Mouse (Mus musculus) thymus, postnatal 4 days (tissue): ENCODE measurements at regions not wholly inside any gene's neighbourhood (a gene's known extent, or its start where the extent isn't known, plus 50 kb on each side); places are given as distances from the start of the nearest gene placed in this dataset.

Experiments
- DNase-seq: peaks from one replicate; pipeline ENCODE4 v3.0.0; 2021

DNA sequence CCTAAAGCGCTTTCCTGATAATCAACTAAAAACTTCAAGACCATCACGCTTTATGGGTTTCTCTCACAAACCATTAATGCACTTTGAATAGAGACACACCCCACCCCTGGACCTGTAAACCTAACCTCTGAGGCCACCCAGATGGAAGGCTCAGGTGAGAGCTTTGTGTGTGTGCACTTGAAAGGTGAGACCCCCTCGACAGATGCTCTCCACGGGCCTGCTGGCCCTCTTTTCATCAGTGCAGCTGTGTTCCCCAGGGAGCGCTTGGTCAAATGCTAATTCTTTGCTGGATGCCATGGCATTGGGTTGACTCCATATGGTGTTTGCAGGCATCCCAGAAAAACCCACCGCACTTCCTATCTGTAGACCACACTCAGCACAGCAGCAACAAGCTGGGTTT is 792.8 kb upstream of the Car8 start:
- DNase-seq = no peak

GRCm38 (mm10) chr4:9028946-9029345 is 790.1 kb upstream of the Car8 start:
- DNase-seq = no peak

GRCm38 (mm10) chr4:9028475-9028874 is 789.6 kb upstream of the Car8 start:
- DNase-seq = peak; percentile 53

GRCm38 (mm10) chr4:9027798-9028404 is 789.1 kb upstream of the Car8 start:
- peak; percentile 94 for DNase-seq

GRCm38 (mm10) chr4:9027383-9027782 is 788.5 kb upstream of the Car8 start:
- DNase-seq = no peak

DNA sequence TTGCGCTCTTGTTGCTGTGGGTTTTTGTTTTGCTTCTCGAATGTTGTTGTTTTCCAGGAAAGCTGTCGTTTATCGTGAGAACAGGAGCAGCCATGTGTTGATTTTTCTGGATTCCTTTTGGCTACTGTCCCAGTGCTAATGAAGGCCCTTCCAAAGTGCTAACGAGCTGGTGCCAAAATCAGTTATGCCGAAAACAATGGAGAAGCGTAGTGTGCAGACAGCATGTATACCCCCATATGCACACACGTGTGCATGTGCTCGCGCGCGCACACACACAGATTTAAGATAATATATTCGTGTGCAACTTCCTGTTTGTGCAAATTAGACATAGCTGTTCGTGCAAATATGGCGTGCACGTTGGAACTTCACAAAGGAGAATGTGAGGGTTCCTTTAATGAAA is 788.0 kb upstream of the Car8 start:
- DNase-seq = no peak

GRCm38 (mm10) chr4:9025821-9026470 is 787.1 kb upstream of the Car8 start:
- no peak for DNase-seq

GRCm38 (mm10) chr4:9024216-9024925 is 785.5 kb upstream of the Car8 start:
- no peak for DNase-seq

- no peak for DNase-seq
Observed at GRCm38 (mm10) chr4:9019241-9020110, 780.6 kb upstream of the Car8 start.

DNA sequence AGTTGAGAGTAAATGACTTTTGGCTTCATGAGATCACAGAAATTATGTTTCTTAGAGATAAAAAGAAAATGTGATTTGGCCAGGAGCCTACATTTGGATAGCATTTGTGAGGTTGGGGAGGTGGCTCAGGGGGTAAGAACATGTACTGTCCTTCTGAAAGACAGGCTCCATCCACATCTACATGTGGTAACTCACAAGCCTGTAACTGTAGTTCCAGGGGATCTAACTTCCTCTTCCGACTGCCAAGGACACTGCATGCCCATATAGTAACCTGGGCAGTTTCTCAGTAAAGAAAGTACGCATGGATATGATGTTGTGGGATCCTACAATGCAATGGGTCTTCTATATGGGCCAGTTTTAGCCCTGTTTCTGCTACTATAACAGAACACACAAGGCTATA is 779.4 kb upstream of the Car8 start:
- no peak for DNase-seq

- DNase-seq = no peak
Observed at GRCm38 (mm10) chr4:9016504-9017040, 777.7 kb upstream of the Car8 start.

- no peak for DNase-seq
Observed at GRCm38 (mm10) chr4:9015528-9016503, 777.0 kb upstream of the Car8 start.

DNA sequence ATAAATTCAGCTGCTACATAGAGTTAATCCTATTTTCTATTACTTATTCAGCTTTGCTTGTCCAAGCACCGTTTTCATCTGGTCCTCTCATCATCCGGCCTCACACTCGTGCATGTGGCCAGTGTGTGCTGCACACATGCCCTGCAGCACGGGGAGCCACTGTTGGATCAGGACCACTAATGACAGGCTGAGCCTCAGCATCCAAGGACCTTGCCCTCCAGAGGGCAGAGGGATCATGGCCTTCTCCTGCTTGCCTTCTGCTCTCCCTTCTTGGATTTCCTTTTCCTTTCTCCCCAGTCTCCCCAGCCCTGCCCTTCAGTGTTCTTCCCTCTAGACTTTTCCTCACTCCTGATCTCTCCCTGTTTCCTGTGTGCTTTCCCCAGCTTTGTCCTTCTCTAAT is 776.1 kb upstream of the Car8 start:
- no peak for DNase-seq

DNA sequence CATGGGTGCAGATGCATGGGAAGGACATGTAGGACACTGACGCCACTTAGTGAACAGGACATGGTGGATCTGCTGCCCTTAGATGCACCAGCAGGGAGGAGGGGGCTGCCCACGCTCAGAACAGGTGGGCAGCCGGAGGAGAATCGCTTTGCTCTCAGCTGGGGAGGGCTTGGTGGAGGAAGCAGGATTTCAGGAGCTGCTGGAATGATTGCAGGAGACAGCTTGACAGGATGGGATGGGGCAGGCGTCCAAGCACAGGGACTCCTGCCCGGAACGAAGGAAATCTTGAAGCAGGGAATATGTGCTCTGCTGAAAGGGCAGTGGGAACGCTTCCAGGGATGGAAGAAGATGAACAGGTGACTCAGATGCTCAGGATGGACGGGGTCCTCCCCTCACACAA is 773.9 kb upstream of the Car8 start:
- no peak for DNase-seq

- no peak for DNase-seq
Observed at GRCm38 (mm10) chr4:9011952-9012351, 773.1 kb upstream of the Car8 start.

GRCm38 (mm10) chr4:9011129-9011518 is 772.3 kb upstream of the Car8 start:
- no peak for DNase-seq

DNA sequence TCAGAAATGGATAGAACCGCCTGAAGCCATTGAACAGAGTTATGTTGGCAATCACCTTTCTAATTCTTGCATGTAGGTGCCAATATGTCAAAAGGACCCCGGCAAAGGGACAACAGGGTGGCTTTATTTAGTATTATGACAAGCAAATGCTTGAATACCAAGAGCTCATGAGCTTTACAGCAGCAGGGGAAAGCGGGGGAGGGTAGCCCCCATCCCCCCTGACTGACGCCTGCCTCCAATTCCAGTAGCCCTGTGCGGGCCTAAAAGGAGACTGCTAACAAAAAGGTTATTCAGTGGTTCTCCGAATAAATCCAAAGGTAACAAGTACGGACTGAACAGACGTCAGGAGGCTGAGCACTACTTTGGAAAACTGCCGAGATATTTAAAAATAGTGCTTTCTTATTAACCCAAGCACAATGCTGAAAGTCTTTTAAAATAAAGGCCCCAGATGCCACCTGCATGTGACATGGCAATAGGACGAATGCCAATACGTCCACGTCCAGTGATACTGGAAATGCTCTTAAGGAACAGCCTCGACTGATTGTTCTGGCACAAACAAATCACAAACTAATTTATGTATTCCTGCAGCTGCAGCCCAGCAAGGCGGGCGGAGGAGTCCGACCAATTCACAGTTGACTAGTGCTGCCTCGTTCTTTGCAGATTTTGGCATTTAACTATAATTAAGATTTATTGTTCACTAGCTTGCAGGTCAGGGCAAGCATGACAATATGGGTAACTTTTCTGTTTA is 771.7 kb upstream of the Car8 start:
- no peak for DNase-seq

DNA sequence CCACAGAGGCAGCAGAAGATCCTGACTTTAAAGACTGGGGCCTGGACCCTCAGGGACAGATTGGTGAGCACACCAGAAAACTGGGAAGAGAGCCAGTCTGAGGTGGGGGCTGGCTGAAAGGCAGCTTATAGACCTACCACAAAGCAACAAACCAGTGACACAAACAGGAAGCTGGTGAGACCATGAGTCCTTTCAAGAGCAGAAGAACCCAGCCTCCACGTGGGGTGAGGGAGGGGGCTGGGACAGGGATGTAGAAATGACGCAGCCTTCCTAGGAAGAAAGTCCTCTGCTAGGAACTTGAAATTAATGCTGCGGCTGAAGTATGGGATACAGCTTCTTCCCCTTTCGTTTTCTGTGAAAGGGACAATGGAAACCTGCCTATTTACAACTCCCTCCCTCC is 770.8 kb upstream of the Car8 start:
- peak; percentile 45 for DNase-seq

DNA sequence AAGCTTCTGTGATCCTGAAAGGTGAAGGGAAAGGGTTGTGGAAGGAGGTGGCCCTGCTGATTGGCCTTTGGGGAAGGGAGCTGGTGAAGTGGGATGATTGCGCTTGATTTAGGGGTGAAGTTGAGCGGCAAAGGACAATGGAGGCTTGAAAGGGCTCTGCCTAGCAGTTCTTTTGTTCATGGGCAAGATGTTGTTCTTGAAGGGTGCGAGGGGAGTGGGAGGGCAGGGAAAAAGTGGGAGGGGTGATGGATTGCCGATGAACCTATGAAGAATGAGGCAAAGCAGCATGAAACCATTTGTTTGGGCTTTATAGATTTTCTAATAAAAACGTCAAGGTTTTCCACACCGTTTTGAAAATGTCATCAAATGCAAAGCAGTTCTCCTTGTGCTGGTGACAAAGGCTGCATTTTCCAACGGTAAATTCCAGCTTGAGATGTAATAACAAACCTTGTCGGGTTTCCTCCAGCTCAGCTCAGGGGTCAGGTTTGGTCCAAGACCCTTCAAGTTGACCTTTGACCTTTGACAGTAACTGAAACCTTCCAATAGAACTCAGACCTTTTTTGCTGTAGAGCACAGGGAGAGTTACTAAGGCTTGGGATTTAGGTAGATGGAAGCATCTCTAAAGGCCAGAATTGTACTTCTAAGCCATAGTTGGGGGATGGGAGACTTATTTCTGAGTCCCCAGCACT is 767.2 kb upstream of the Car8 start:
- no peak for DNase-seq

GRCm38 (mm10) chr4:9003891-9004290 is 765.0 kb upstream of the Car8 start:
- DNase-seq = no peak

DNA sequence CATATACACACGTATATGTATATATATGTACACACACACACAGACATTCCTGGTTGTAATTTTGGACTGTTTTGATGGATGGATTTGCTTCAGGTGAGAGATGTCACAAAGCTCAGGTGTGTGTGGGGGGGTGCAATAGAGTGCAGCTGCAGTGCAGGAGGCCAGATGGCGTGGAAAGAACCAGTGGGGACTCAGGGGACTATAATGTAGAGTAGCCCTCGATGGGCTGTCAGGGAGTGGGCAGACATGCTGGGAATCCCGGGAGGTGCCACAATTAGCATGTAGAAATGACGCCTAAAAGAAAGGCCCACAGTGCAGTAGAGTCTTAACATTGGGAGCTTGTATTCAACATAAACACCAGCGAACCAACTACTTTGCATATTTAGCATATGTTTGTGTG is 763.5 kb upstream of the Car8 start:
- no peak for DNase-seq
